Mouse (Mus musculus): ENCODE data around the gene Hsd17b12. TPM values are rescaled to one million over a fixed set of nuclear protein-coding genes. Genes with fewer than 3 reads are reported as not detected.
A peak's percentile ranks its signal among the peaks of the same experiment; 100 is the strongest.

The Hsd17b12 gene
- 125 and 137 TPM in 2 replicates for polyA plus RNA-seq (2016; fragmentation: Nextera tagmentation; extraction: Ambion mirVana)

- H3K4me1 ChIP-seq: peaks cover 12% of the 10 kb centered on the region
- H3K9me3 ChIP-seq (replicated peaks): no peaks in the 10 kb centered on the region
- under 1% methylated on average over 68 of the region's 69 CpGs for WGBS
- peak; percentile 93 for DNase-seq (ENCODE audit: low spot score)
- H3K36me3 ChIP-seq: peaks cover 8% of the 10 kb centered on the region
- peak within 1 kb of the TSS; percentile 97 for H3K27ac ChIP-seq
- no peaks in the 10 kb centered on the region for H3K27me3 ChIP-seq (ENCODE audit: low read depth, poor library complexity, severe bottlenecking)
- H3K4me3 ChIP-seq: peak within 1 kb of the TSS; percentile 93
Observed at GRCm38 (mm10) chr2:94157592-94158519, at the start of gene Hsd17b12. Gene Hsd17b12, minus strand, starts transcription at chr2:94157964.

DNA sequence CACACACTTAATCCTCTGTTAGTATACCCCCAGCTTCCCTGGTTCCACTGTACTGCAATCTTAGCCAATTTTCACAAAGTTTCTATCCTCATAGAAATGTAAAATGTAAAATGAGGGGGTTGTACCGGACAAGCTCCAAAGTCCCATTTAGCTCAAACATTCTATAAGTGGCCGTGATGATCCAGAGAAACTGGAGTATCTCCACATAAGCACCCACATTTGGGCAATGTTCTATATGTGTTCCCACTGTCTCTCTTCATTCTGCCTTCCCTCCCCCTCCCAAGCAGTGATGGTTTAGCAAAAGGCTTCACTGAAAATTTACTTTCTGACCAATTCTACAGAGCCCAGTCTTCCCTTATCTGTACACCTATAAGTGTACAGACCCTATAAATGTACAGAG is 27.1 kb upstream of the Hsd17b12 start:
- no peaks in the 10 kb centered on the region for H3K4me1 ChIP-seq
- H3K27me3 ChIP-seq (ENCODE audit: low read depth, poor library complexity, severe bottlenecking): peaks cover 16% of the 10 kb centered on the region; the same call in 1 of the 2 replicates
- H3K36me3 ChIP-seq: no peaks in the 10 kb centered on the region
- H3K4me3 ChIP-seq: no peak overlapping the region
- no peak overlapping the region for H3K27ac ChIP-seq
- 92% methylated on average over 2 of the region's 2 CpGs for WGBS
- DNase-seq (ENCODE audit: low spot score): no peak
- no peaks in the 10 kb centered on the region for H3K9me3 ChIP-seq (replicated peaks)

DNA sequence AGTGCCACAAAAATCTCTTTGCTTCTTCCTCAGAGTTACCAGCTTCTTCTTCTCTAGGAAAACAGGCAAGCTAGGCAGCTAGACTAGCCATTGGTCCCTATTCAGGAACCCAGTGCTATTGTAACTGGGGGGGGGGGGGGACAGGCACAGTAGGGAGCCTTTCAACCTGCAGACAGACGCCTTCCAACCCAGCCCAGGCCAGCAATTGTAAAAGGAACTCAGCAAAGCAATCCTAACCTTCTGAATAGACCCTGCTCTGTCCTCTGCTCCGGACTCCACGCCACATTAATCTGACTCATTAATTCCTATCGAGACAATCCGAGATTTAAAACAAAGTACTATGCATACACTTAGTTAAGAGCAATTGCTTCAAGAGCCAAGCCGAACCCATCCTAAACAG is 26.4 kb upstream of the Hsd17b12 start:
- no peak overlapping the region for H3K27ac ChIP-seq
- DNase-seq (ENCODE audit: low spot score): no peak
- no peak overlapping the region for H3K4me3 ChIP-seq

GRCm38 (mm10) chr2:94179030-94179407 is 21.3 kb upstream of the Hsd17b12 start:
- peak overlapping the region; percentile 93 for H3K27ac ChIP-seq
- H3K27me3 ChIP-seq (ENCODE audit: low read depth, poor library complexity, severe bottlenecking): peaks cover 12% of the 10 kb centered on the region; the same call in 1 of the 2 replicates
- peak overlapping the region; percentile 87 for H3K4me3 ChIP-seq
- under 1% methylated on average over 3 of the region's 3 CpGs for WGBS
- H3K4me1 ChIP-seq: peaks cover 6% of the 10 kb centered on the region
- H3K9me3 ChIP-seq (replicated peaks): no peaks in the 10 kb centered on the region
- no peaks in the 10 kb centered on the region for H3K36me3 ChIP-seq
- no peak for DNase-seq (ENCODE audit: low spot score)

More for the DNA sequence above, 26.4 kb upstream of the Hsd17b12 start:
- 43% methylated on average over 6 of the region's 6 CpGs for WGBS
- Histone ChIP-seq H3K27me3 (ENCODE audit: low read depth, poor library complexity, severe bottlenecking) (peaks cover 16% of the 10 kb centered on the region; the same call in 1 of the 2 replicates), H3K9me3 (replicated peaks) (no peaks in the 10 kb centered on the region), H3K36me3 (no peaks in the 10 kb centered on the region), H3K4me1 (no peaks in the 10 kb centered on the region)

- 2% methylated on average over 22 of the region's 22 CpGs for WGBS
- peak overlapping the region; percentile 87 for H3K4me3 ChIP-seq
- DNase-seq (ENCODE audit: low spot score): peak; percentile 87
- no peaks in the 10 kb centered on the region for H3K36me3 ChIP-seq
- H3K27ac ChIP-seq: peak overlapping the region; percentile 93
- peaks cover 6% of the 10 kb centered on the region for H3K4me1 ChIP-seq
- H3K9me3 ChIP-seq (replicated peaks): no peaks in the 10 kb centered on the region
- H3K27me3 ChIP-seq (ENCODE audit: low read depth, poor library complexity, severe bottlenecking): peaks cover 9% of the 10 kb centered on the region; the same call in 1 of the 2 replicates
Observed at GRCm38 (mm10) chr2:94178321-94179029, 20.7 kb upstream of the Hsd17b12 start.

DNA sequence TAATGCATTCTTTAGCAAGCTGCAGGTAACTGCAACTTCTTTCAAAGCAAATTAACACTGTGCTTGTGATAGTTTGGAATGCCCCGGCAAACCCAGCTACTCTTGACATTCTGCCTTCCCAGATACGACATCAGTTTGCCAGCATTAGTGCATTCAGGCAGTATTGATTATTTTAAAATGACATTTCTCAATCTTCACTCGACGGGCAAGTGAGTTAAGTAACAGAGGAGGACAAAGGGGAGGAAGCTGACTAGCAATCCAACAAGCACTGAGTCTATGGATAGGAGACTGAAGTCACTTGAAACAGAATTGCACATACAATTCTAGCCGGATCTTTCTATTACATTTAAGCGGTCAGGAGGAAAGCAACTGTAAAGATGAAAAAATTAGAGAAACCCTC is 19.5 kb upstream of the Hsd17b12 start:
- Histone ChIP-seq H3K9me3 (replicated peaks) (no peaks in the 10 kb centered on the region), H3K27me3 (ENCODE audit: low read depth, poor library complexity, severe bottlenecking) (no peaks in the 10 kb centered on the region), H3K4me3 (no peak overlapping the region), H3K27ac (no peak overlapping the region), H3K4me1 (peaks cover 6% of the 10 kb centered on the region), H3K36me3 (no peaks in the 10 kb centered on the region)
- WGBS: 90% methylated on average over 6 of the region's 6 CpGs
- no peak for DNase-seq (ENCODE audit: low spot score)

DNA sequence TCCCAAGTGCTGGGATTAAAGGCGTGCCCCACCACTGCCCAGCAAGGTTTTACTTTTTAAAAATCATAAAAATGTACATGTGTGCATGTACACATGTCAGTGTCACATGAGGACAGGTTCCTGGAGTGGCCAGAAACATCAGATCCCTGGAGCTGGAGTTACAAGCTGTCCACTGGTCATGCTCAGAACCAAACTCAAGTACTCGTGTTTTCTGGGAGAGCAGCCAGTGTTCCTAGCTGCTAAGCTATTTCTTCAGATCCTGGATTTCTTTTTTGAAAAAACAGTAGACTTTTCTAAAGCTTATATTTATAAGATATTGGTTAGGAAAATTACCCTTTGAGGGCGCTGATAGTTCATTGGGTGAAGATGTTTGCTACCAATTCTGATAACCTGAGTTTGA is 18.6 kb upstream of the Hsd17b12 start:
- no peaks in the 10 kb centered on the region for H3K36me3 ChIP-seq
- no peaks in the 10 kb centered on the region for H3K27me3 ChIP-seq (ENCODE audit: low read depth, poor library complexity, severe bottlenecking)
- DNase-seq (ENCODE audit: low spot score): no peak
- WGBS: 91% methylated on average over 3 of the region's 3 CpGs
- H3K9me3 ChIP-seq (replicated peaks): no peaks in the 10 kb centered on the region
- H3K4me3 ChIP-seq: no peak overlapping the region
- H3K27ac ChIP-seq: no peak overlapping the region
- H3K4me1 ChIP-seq: peaks cover 6% of the 10 kb centered on the region

DNA sequence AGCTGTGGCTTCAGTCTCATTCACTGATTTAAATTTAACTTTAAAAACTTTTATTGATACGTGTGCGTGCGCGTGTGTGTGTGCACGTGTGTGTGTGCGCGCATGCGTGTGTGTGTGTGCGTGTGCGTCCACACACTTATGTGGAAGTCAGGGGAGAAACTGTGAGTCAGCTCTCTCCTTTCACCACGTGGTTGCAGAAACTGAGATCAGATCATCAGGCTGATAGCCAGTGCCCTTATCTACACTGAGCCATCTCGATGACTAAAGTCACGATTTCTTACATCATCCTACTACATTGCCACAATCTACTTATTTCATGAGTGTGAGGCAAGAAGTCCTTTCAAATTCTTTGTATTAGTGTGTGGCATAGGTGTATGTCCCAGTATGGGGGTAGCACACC is 15.8 kb upstream of the Hsd17b12 start:
- Histone ChIP-seq H3K27me3 (ENCODE audit: low read depth, poor library complexity, severe bottlenecking) (no peaks in the 10 kb centered on the region), H3K9me3 (replicated peaks) (no peaks in the 10 kb centered on the region), H3K27ac (no peak overlapping the region), H3K4me1 (peaks cover 6% of the 10 kb centered on the region), H3K4me3 (no peak overlapping the region), H3K36me3 (no peaks in the 10 kb centered on the region)
- 91% methylated on average over 13 of the region's 13 CpGs for WGBS
- no peak for DNase-seq (ENCODE audit: low spot score)

DNA sequence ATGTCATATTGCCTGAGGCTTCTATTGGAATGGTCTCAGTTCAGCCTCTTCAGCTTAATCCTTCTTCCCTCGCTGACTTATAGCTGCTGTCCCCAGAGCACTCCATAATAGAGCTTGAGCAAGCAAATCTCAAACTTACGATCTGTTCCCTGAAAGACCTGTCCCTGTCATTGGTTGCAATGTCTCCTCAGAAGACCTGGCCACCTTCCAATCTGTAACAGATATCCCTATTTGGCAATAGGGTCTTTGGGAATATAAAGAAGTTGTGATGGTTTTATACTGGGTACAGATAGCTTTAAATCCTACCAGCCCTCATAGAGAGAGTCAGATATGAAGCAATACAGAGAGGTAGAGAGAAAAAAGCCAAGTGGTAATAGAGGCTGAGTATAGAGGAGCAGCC is 5.4 kb upstream of the Hsd17b12 start:
- Histone ChIP-seq H3K4me3 (no peak overlapping the region), H3K36me3 (no peaks in the 10 kb centered on the region), H3K27me3 (ENCODE audit: low read depth, poor library complexity, severe bottlenecking) (no peaks in the 10 kb centered on the region), H3K4me1 (peaks cover 6% of the 10 kb centered on the region; the same call in 1 of the 2 replicates), H3K27ac (no peak overlapping the region), H3K9me3 (replicated peaks) (no peaks in the 10 kb centered on the region)
- DNase-seq (ENCODE audit: low spot score): no peak
- 69% methylated on average over 2 of the region's 2 CpGs for WGBS

- Histone ChIP-seq H3K4me3 (no peak overlapping the region), H3K4me1 (peaks cover 6% of the 10 kb centered on the region; the same call in 1 of the 2 replicates), H3K9me3 (replicated peaks) (no peaks in the 10 kb centered on the region), H3K27me3 (ENCODE audit: low read depth, poor library complexity, severe bottlenecking) (no peaks in the 10 kb centered on the region), H3K36me3 (no peaks in the 10 kb centered on the region), H3K27ac (no peak overlapping the region)
- no peak for DNase-seq (ENCODE audit: low spot score)
- WGBS: 75% methylated on average over 6 of the region's 6 CpGs
Observed at GRCm38 (mm10) chr2:94162141-94162540, 4.4 kb upstream of the Hsd17b12 start.

- Histone ChIP-seq H3K27ac (peak overlapping the region; percentile 75), H3K4me1 (peaks cover 12% of the 10 kb centered on the region), H3K4me3 (peak overlapping the region; percentile 93), H3K9me3 (replicated peaks) (no peaks in the 10 kb centered on the region), H3K36me3 (peaks cover 7% of the 10 kb centered on the region), H3K27me3 (ENCODE audit: low read depth, poor library complexity, severe bottlenecking) (no peaks in the 10 kb centered on the region)
- 30% methylated on average over 4 of the region's 4 CpGs for WGBS
- DNase-seq (ENCODE audit: low spot score): no peak
Observed at GRCm38 (mm10) chr2:94158520-94158884, 738 bp upstream of the Hsd17b12 start.

- Histone ChIP-seq H3K27me3 (ENCODE audit: low read depth, poor library complexity, severe bottlenecking) (no peaks in the 10 kb centered on the region), H3K9me3 (replicated peaks) (no peaks in the 10 kb centered on the region), H3K27ac (peak overlapping the region; percentile 97), H3K36me3 (peaks cover 15% of the 10 kb centered on the region), H3K4me3 (peak overlapping the region; percentile 93), H3K4me1 (peaks cover 18% of the 10 kb centered on the region)
- no peak for DNase-seq (ENCODE audit: low spot score)
- WGBS: 2% methylated on average over 10 of the region's 10 CpGs
Observed at GRCm38 (mm10) chr2:94157051-94157450, 713 bp downstream of the Hsd17b12 start.

DNA sequence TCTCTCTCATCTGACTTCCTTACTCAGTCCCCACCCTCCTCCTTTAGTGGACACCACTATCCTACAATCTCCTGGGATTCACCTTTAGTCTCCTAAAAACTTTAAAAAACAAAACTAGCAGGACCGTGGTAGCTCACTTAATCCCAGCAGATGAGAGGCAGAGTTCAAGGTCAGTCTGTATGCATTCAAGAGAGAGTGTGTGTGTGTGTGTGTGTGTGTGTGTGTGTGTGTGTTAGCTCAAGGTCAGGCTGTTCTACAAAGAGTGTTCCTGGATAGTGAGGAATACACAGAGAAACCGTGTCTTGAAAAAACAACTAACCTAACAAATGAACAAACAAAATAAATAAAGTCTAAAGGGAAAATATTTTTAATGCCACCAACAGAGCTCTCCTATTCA is 12.6 kb downstream of the Hsd17b12 start:
- WGBS: 81% methylated on average over 2 of the region's 2 CpGs
- H3K27ac ChIP-seq: no peak overlapping the region
- no peaks in the 10 kb centered on the region for H3K36me3 ChIP-seq

More for the DNA sequence above, 12.6 kb downstream of the Hsd17b12 start:
- H3K4me1 ChIP-seq: no peaks in the 10 kb centered on the region
- H3K9me3 ChIP-seq (replicated peaks): no peaks in the 10 kb centered on the region
- H3K4me3 ChIP-seq: no peak overlapping the region
- H3K27me3 ChIP-seq (ENCODE audit: low read depth, poor library complexity, severe bottlenecking): no peaks in the 10 kb centered on the region
- no peak for DNase-seq (ENCODE audit: low spot score)

Measured in limb, embryonic 10.5 days (tissue).